Comparison of ENCODE assay signal across 17 mouse cellular contexts in genomic region chr17:30781046-30781445, GRCm38 (mm10).
DNase-seq lines count a peak whose midpoint lies in the region.
"Had no signal": no experiment of that assay in that cellular context is flagged by ENCODE, and none has a peak within 500 bp of the region (broad histone marks: within the 10 kb centered on the region; RNA-seq: fewer than 3 reads in every experiment).

No protein-coding gene starts in this region.

- H3K36me3 ChIP-seq in heart, embryonic 10.5 days: no peaks in the 10 kb centered on the region

- H3K9me3 ChIP-seq in heart, embryonic 10.5 days: no peaks in the 10 kb centered on the region

- H3K4me3 ChIP-seq in heart, embryonic 10.5 days: no peak overlapping the region

- no peaks in the 10 kb centered on the region for H3K27me3 ChIP-seq in heart, embryonic 10.5 days (ENCODE audit: insufficient read depth, poor library complexity, severe bottlenecking)
- H3K27me3 ChIP-seq: CH12.LX had no signal

- intact Hi-C loops in heart, postnatal 36 days (cut with DNase I): no loop called here
- intact Hi-C loops in heart, postnatal 14 days (cut with DNase I): no loop called here

- 81% methylated on average over 8 of the region's 8 CpGs for WGBS in heart, embryonic 10.5 days

- DNase-seq in heart, adult 11 months: peak; percentile 72
- DNase-seq in heart, postnatal 36 days: no peak
- DNase-seq in heart, embryonic 10.5 days (ENCODE audit: low spot score): peak; percentile 71
- no peak for DNase-seq in heart, postnatal 14 days
- DNase-seq in urinary bladder, postnatal 10 days (ENCODE audit: low spot score): peak; percentile 8
- DNase-seq in urinary bladder, postnatal 4 days (ENCODE audit: low spot score in 2 of 2): no peak
- DNase-seq: adrenal gland, adult 2 months; adrenal gland, adult 8-10 months; adrenal gland, postnatal 10 days; adrenal gland, postnatal 14 days; adrenal gland, postnatal 25 days; adrenal gland, postnatal 36 days; B cell, adult 2 months; cerebellum, adult 11 months; cerebellum, adult 11-12 months; cerebellum, adult 18-20 months had no signal

- H3K27ac ChIP-seq in heart, embryonic 10.5 days: no peak overlapping the region

- no peaks in the 10 kb centered on the region for H3K4me1 ChIP-seq in heart, embryonic 10.5 days

Comparison
In these comparisons a context has a peak if more than half of its experiments do, and no peak if none do; other contexts are left out.
1. DNase-seq: peak in heart, adult 11 months (single experiment), heart, embryonic 10.5 days (single experiment) and urinary bladder, postnatal 10 days (single experiment); none in heart, postnatal 36 days (0 of 2), heart, postnatal 14 days (0 of 2) and urinary bladder, postnatal 4 days (0 of 2).